Mouse (Mus musculus) liver, embryonic 14.5 days (tissue): ENCODE measurements around the gene Crnn. TPM values are rescaled to one million over a fixed set of nuclear protein-coding genes. Genes with fewer than 3 reads are reported as not detected.
A peak's percentile ranks its signal among the peaks of the same experiment; 100 is the strongest.

Experiments
- ATAC-seq: fragments of 200-750 bp; cut with Nextera tagmentation; 2 replicates; pipeline ENCODE4 v1.8.0; 2017; ENCODE audit warnings: moderate number of reproducible peaks, mild to moderate bottlenecking, moderate library complexity; ENCODE audit not compliant: insufficient read depth
- DNase-seq, 3 experiments: peaks; one replicate each; pipeline ENCODE4 v3.0.0-alpha.2; 2012 to 2013; ENCODE audit warnings: low read depth in 3 of 3, low spot score in 3 of 3
- H3K27ac ChIP-seq: fragments of 300-500 bp; sonication (generic); 2 replicates; pipeline ENCODE4 v1.5.1; 2014; ENCODE audit warnings: moderate library complexity, mild to moderate bottlenecking, control low read depth, inconsistent platforms
- H3K27me3 ChIP-seq: fragments of 300-500 bp; sonication (generic); 2 replicates; pipeline ENCODE4 v1.6.1; 2014; ENCODE audit warnings: mild to moderate bottlenecking, low read length, moderate library complexity; ENCODE audit not compliant: control insufficient read depth, insufficient read depth
- H3K36me3 ChIP-seq: fragments of 300-500 bp; sonication (generic); replicated peaks from 2 replicates; pipeline ENCODE4 v1.6.1; 2014; ENCODE audit warnings: low read depth; ENCODE audit not compliant: control insufficient read depth, insufficient read depth
- H3K4me1 ChIP-seq, 2 experiments: fragments of 200-500 bp in 1 of 2; fragments of 300-500 bp in 1 of 2; sonication (generic) in 1 of 2; replicated peaks; 2 replicates each; pipeline ENCODE4 v1.6.1; 2012 to 2014; ENCODE audit warnings: antibody characterized with exemption in 1 of 2, inconsistent platforms in 1 of 2, low read length in 1 of 2; ENCODE audit not compliant: control insufficient read depth in 2 of 2, insufficient read depth in 2 of 2
- H3K4me2 ChIP-seq: fragments of 300-500 bp; sonication (generic); 2 replicates; pipeline ENCODE4 v1.6.1; 2014; ENCODE audit warnings: low read depth, mild to moderate bottlenecking, control low read depth, moderate library complexity
- H3K4me3 ChIP-seq, 2 experiments: fragments of 200-500 bp in 1 of 2; fragments of 300-500 bp in 1 of 2; sonication (generic) in 1 of 2; 2 replicates each; pipeline ENCODE4 v1.5.1; 2012 to 2014; ENCODE audit warnings: low read depth in 2 of 2, low read length in 2 of 2, mild to moderate bottlenecking in 2 of 2, control low read depth in 1 of 2, inconsistent platforms in 1 of 2, moderate library complexity in 1 of 2; ENCODE audit not compliant: insufficient read depth in 1 of 2
- H3K9ac ChIP-seq: fragments of 300-500 bp; sonication (generic); replicated peaks from 2 replicates; pipeline ENCODE4 v1.6.1; 2014; ENCODE audit warnings: mild to moderate bottlenecking, control low read depth, moderate library complexity
- H3K9me3 ChIP-seq: fragments of 300-500 bp; sonication (generic); 2 replicates; pipeline ENCODE4 v1.6.1; 2016; ENCODE audit warnings: low read length, mixed read lengths; ENCODE audit not compliant: control insufficient read depth
- CTCF ChIP-seq: IDR thresholded peaks from 2 replicates; pipeline ENCODE4 v1.5.1; 2016; ENCODE audit warnings: antibody characterized with exemption, low read depth, control low read depth
- EP300 ChIP-seq: IDR thresholded peaks from 2 replicates; pipeline ENCODE4 v1.6.1; 2016; ENCODE audit warnings: antibody characterized with exemption, low read depth
- WGBS: fragments of 180-500 bp; shearing (Covaris S2); extraction: QIAGEN DNeasy Blood & Tissue Kit; methylation state at CpG from one replicate; pipeline ENCODE4 v1.1.7; 2014; ENCODE audit not compliant: insufficient replicate concordance; 5-methylcytosine and 5-hydroxymethylcytosine counted together
- polyA plus RNA-seq, 2 experiments: library from polyadenylated mRNA; depleted of rRNA in 1 of 2; stranded (reverse) in 1 of 2; unstranded in 1 of 2; fragments of >200 nt; fragmentation: Nextera tagmentation in 1 of 2; extraction: Ambion mirVana in 1 of 2; gene quantifications; 2 replicates each; pipeline versions ENCODE4 v1.2.1 to v1.2.3; 2012 to 2014

Gene Crnn
- polyA plus RNA-seq (2012; rRNA removed) (not detected in 2 replicates), polyA plus RNA-seq (2014; fragmentation: Nextera tagmentation; extraction: Ambion mirVana) (not detected in 2 replicates)

DNA sequence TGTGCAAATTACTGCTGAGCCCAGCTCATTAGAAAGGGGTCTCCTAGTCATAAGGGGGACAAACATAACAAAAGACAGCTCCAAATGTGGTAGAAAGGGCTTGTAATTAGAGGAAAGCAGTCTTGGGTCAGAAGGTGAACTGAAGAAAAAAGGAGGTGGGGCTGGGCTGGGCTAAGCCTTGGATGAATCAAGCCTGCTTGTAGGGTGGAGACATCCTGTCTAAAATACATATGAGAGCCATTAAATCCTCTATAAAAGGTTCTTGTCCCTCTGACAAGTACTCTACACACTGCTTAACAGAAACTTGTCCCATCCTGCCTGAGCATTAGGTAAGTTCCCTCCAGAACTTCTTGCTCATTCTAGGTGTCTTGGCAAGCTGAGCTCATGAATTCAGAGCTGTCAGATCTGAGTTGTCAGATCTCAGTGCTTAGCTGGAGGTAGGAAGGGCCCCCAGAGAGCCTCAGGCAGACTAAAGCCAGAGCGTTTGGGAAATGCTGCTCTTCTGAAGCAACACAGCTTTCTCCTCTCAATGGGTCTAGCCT is at the start of gene Crnn:
TSS of gene Crnn (plus strand) at position 278 of the 542 bp plus-strand sequence.
- no peaks in the 10 kb centered on the region for H3K36me3 ChIP-seq
- WGBS, result 50% methylated on average over 1 of the region's 1 CpGs
- no peak within 1 kb of the TSS for H3K4me2 ChIP-seq
- TF ChIP-seq EP300 (no peak), CTCF (no peak)
- no peak within 1 kb of the TSS for H3K9ac ChIP-seq
- H3K4me3 ChIP-seq, result no peak within 1 kb of the TSS
- DNase-seq, result no peak
- H3K27me3 ChIP-seq, result no peaks in the 10 kb centered on the region
- no peak within 1 kb of the TSS for H3K27ac ChIP-seq
- no peaks in the 10 kb centered on the region for H3K9me3 ChIP-seq
- no peak for ATAC-seq
- H3K4me1 ChIP-seq, result no peaks in the 10 kb centered on the region

DNA sequence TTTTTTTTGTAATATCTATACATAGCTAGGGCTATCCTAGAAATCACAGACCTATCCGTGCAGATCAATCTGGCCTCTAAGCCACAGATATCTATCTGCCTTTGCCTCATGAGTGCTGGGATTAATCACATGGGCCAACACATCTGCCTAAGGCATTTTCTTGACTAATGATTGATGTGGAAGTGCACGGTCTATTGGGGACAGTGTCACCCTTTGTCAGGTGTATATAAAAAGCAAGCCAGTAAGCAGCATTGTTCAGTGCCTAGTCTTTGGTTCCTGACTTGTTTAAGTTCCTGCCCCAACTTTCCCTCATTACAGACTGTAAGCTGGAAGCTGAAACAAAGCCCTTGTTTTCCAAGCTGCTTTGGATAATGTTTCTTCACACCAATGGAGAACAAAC is 48.1 kb upstream of the Crnn start:
- no peak for ATAC-seq
- H3K4me3 ChIP-seq, result no peak overlapping the region
- no peak overlapping the region for H3K9ac ChIP-seq
- H3K27me3 ChIP-seq, result no peaks in the 10 kb centered on the region
- WGBS, result 63% methylated on average over 2 of the region's 2 CpGs
- TF ChIP-seq EP300 (no peak), CTCF (no peak)
- no peaks in the 10 kb centered on the region for H3K9me3 ChIP-seq
- H3K4me1 ChIP-seq, result no peaks in the 10 kb centered on the region
- no peak overlapping the region for H3K4me2 ChIP-seq
- no peak overlapping the region for H3K27ac ChIP-seq
- no peaks in the 10 kb centered on the region for H3K36me3 ChIP-seq
- DNase-seq, result no peak

- Histone ChIP-seq H3K4me1 (no peaks in the 10 kb centered on the region), H3K27me3 (no peaks in the 10 kb centered on the region), H3K36me3 (no peaks in the 10 kb centered on the region), H3K27ac (no peak overlapping the region), H3K9me3 (no peaks in the 10 kb centered on the region), H3K9ac (no peak overlapping the region), H3K4me3 (no peak overlapping the region), H3K4me2 (no peak overlapping the region)
- ATAC-seq (no peak), DNase-seq (no peak)
- WGBS, result 27% methylated on average over 5 of the region's 5 CpGs
- TF ChIP-seq EP300 (no peak), CTCF (peak; percentile 36; the same call in 1 of the 2 replicates)
These were observed 32.9 kb upstream of the Crnn start for GRCm38 (mm10) chr3:93111668-93112067.

GRCm38 (mm10) chr3:93114481-93114880 is 30.1 kb upstream of the Crnn start:
- no peak for DNase-seq
- no peak overlapping the region for H3K9ac ChIP-seq
- 5% methylated on average over 2 of the region's 2 CpGs for WGBS
- H3K4me1 ChIP-seq, result no peaks in the 10 kb centered on the region
- H3K27me3 ChIP-seq, result no peaks in the 10 kb centered on the region
- H3K4me3 ChIP-seq, result no peak overlapping the region
- H3K9me3 ChIP-seq, result no peaks in the 10 kb centered on the region
- H3K27ac ChIP-seq, result no peak overlapping the region
- no peak overlapping the region for H3K4me2 ChIP-seq
- H3K36me3 ChIP-seq, result no peaks in the 10 kb centered on the region
- peak; percentile 58 for TF ChIP-seq CTCF
- TF ChIP-seq EP300, result no peak
- ATAC-seq, result no peak

- no peaks in the 10 kb centered on the region for H3K4me1 ChIP-seq
- DNase-seq (no peak), ATAC-seq (no peak)
- H3K27ac ChIP-seq, result no peak overlapping the region
- no peaks in the 10 kb centered on the region for H3K36me3 ChIP-seq
- 48% methylated on average over 4 of the region's 4 CpGs for WGBS
- no peak overlapping the region for H3K9ac ChIP-seq
- H3K27me3 ChIP-seq, result no peaks in the 10 kb centered on the region
- no peak overlapping the region for H3K4me3 ChIP-seq
- no peak overlapping the region for H3K4me2 ChIP-seq
- no peaks in the 10 kb centered on the region for H3K9me3 ChIP-seq
- TF ChIP-seq EP300 (no peak), CTCF (peak; percentile 28)
These were observed 25.5 kb upstream of the Crnn start for GRCm38 (mm10) chr3:93119101-93119500.
